Mouse (Mus musculus) myocyte (in vitro differentiated cells): Measurements from ENCODE around the gene Slc27a5. TPM values are rescaled to one million over a fixed set of nuclear protein-coding genes. Genes with fewer than 3 reads are reported as not detected.
A peak's percentile ranks its signal among the peaks of the same experiment; 100 is the strongest.

ENCODE experiments used
- H3K27me3 ChIP-seq: one replicate; pipeline ENCODE4 v1.6.1; 2011; ENCODE audit not compliant: control insufficient read depth, insufficient read depth, insufficient read length
- H3K36me3 ChIP-seq: one replicate; pipeline ENCODE4 v1.6.1; 2011; ENCODE audit not compliant: control insufficient read depth, insufficient read depth
- H3K4me2 ChIP-seq: one replicate; pipeline ENCODE4 v1.6.1; 2011; ENCODE audit warnings: low read depth, control low read depth
- H3K4me3 ChIP-seq: one replicate; pipeline ENCODE4 v1.5.1; 2011; ENCODE audit warnings: mild to moderate bottlenecking, control low read depth, moderate library complexity
- H3K79me2 ChIP-seq: one replicate; pipeline ENCODE4 v1.6.1; 2011; ENCODE audit not compliant: control insufficient read depth, insufficient read depth
- H3ac ChIP-seq: one replicate; pipeline ENCODE4 v1.6.1; 2011; ENCODE audit not compliant: control insufficient read depth, insufficient read length
- CEBPB ChIP-seq: IDR thresholded peaks from 2 replicates; pipeline ENCODE4 v1.6.1; 2011; ENCODE audit warnings: mild to moderate bottlenecking, moderate library complexity; ENCODE audit not compliant: poor library complexity, insufficient read depth, severe bottlenecking
- E2F4 ChIP-seq: IDR thresholded peaks from one replicate; pipeline ENCODE4 v1.6.1; 2011; ENCODE audit warnings: mild to moderate bottlenecking, control low read depth, moderate library complexity; ENCODE audit not compliant: insufficient read depth
- MAX ChIP-seq: IDR thresholded peaks from one replicate; pipeline ENCODE4 v1.6.1; 2011; ENCODE audit warnings: low read depth, mild to moderate bottlenecking, control low read depth
- MYOD1 ChIP-seq, 3 experiments: IDR thresholded peaks; one replicate each; pipeline ENCODE4 v1.6.1; 2011; ENCODE audit warnings: control low read depth in 2 of 3, low read depth in 2 of 3, mild to moderate bottlenecking in 2 of 3, moderate library complexity in 1 of 3; ENCODE audit not compliant: insufficient read length in 2 of 3, control insufficient read depth in 1 of 3
- MYOG ChIP-seq, 3 experiments: IDR thresholded peaks; one replicate each; pipeline ENCODE4 v1.6.1; 2011; ENCODE audit warnings: control low read depth in 2 of 3, low read depth in 2 of 3, mild to moderate bottlenecking in 2 of 3; ENCODE audit not compliant: insufficient read length in 2 of 3, control insufficient read depth in 1 of 3, insufficient read depth in 1 of 3
- POLR2A ChIP-seq: IDR thresholded peaks from one replicate; pipeline ENCODE4 v1.6.1; 2011; ENCODE audit warnings: low read depth, mild to moderate bottlenecking, control low read depth, moderate library complexity; ENCODE audit not compliant: insufficient read length
- POLR2AphosphoS2 ChIP-seq: IDR thresholded peaks from one replicate; pipeline ENCODE4 v1.6.1; 2011; ENCODE audit warnings: low read depth, control low read depth; ENCODE audit not compliant: insufficient read length
- REST ChIP-seq: IDR thresholded peaks from one replicate; pipeline ENCODE4 v1.6.1; 2011; ENCODE audit warnings: mild to moderate bottlenecking, control low read depth, moderate library complexity; ENCODE audit not compliant: insufficient read depth, insufficient read length
- SRF ChIP-seq: IDR thresholded peaks from one replicate; pipeline ENCODE4 v1.6.1; 2011; ENCODE audit warnings: low read depth; ENCODE audit not compliant: control insufficient read depth, insufficient read length
- TCF12 ChIP-seq: IDR thresholded peaks from one replicate; pipeline ENCODE4 v1.6.1; 2011; ENCODE audit warnings: mild to moderate bottlenecking, control low read depth; ENCODE audit not compliant: poor library complexity, insufficient read depth, severe bottlenecking
- TCF3 ChIP-seq: IDR thresholded peaks from one replicate; pipeline ENCODE4 v1.6.1; 2011; ENCODE audit warnings: low read depth, control low read depth; ENCODE audit not compliant: insufficient read length
- USF1 ChIP-seq: IDR thresholded peaks from one replicate; pipeline ENCODE4 v1.6.1; 2011; ENCODE audit warnings: low read depth, mild to moderate bottlenecking, control low read depth, moderate library complexity
- polyA plus RNA-seq: library from polyadenylated mRNA; unstranded; fragments of >200 nt; fragmentation: generic; extraction: Trizol; gene quantifications from one replicate; pipeline ENCODE4 v1.2.1, GENCODE M21; 2012; ENCODE audit warnings: missing spikeins

Slc27a5 gene
- polyA plus RNA-seq, 1 experiment: not detected

DNA sequence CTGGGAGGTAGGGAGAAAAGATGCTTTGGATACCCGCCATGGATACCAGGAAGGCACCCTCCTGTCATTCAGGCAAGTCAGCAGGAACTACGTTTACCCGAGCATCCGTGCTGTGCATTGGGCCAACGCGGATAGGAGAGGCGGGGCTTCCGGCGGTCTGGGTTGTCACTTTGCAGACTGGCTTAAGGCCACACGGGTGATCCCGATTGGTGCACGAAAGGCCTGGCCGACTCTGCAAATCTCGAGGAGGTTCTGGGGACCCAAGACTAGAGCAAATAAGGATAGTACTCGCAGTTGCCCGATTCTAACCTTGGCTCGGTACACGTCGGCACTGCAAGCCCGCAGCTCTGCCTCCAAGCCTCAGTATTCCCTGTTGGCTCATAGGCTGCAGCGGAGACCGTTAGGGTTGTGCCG is 32.3 kb downstream of the Slc27a5 start, which contains the start of gene Zfp324:
Gene Zfp324, plus strand, starts transcription at position 161 of the 414 bp plus-strand sequence.
- H3K4me3 ChIP-seq: peak within 1 kb of the TSS; percentile 88
- no peaks in the 10 kb centered on the region for H3K36me3 ChIP-seq
- peak within 1 kb of the TSS; percentile 9 for H3ac ChIP-seq
- peaks cover 5% of the 10 kb centered on the region for H3K79me2 ChIP-seq
- no peaks in the 10 kb centered on the region for H3K27me3 ChIP-seq
- H3K4me2 ChIP-seq: peak within 1 kb of the TSS; percentile 96
- TF ChIP-seq E2F4 (no peak), MAX (no peak), USF1 (no peak), TCF3 (no peak), MYOG (IDR thresholded peaks at IDR 0.05; ENCODE audit: control insufficient read depth in 1 of 3, insufficient read depth in 1 of 3, insufficient read length in 2 of 3, low read depth in 2 of 3) (no peak), REST (no peak), MYOD1 (IDR thresholded peaks at IDR 0.05; ENCODE audit: control insufficient read depth in 1 of 3, insufficient read length in 2 of 3, low read depth in 2 of 3) (no peak), POLR2A (peak; percentile 75), CEBPB (no peak), POLR2AphosphoS2 (peak; percentile 69), SRF (no peak)

DNA sequence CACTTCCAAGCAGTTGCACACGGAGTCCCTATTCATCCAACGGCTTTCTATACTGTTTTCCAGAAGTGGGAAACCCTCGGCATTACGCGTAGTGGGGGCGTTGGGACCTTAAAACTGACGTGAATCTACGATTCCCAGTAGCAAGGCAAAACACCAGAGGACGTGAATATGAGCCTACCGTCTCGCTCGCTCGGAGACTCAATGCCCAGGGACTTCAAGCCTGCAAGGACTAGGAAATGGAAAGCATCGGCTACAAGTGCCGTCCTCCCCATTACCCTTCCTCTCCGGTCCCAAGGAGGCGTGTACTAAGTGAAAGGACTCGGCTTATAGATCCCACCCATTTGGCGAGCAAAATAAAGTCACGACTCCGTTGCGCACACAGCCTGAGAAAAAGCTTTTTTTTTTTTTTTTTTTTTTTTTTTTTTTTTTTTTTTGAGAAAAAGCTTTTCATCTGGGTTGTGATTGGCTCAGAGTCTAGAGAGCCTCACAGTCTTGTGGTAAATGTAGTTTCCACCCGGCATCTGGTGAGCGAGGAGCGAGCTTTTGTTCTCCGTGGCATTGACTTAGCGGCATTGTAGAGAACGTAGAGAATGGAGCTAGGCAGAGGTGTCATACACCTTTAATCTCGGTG is 36.4 kb downstream of the Slc27a5 start:
- no peak for TF ChIP-seq MAX
- no peak for TF ChIP-seq TCF3
- TF ChIP-seq POLR2A: peak; percentile 11
- no peak for TF ChIP-seq CEBPB
- no peak for TF ChIP-seq USF1
- Histone ChIP-seq H3K4me3 (peak overlapping the region; percentile 47), H3K79me2 (no peaks in the 10 kb centered on the region), H3ac (peak overlapping the region; percentile 31), H3K4me2 (peak overlapping the region; percentile 93), H3K27me3 (no peaks in the 10 kb centered on the region), H3K36me3 (no peaks in the 10 kb centered on the region)

DNA sequence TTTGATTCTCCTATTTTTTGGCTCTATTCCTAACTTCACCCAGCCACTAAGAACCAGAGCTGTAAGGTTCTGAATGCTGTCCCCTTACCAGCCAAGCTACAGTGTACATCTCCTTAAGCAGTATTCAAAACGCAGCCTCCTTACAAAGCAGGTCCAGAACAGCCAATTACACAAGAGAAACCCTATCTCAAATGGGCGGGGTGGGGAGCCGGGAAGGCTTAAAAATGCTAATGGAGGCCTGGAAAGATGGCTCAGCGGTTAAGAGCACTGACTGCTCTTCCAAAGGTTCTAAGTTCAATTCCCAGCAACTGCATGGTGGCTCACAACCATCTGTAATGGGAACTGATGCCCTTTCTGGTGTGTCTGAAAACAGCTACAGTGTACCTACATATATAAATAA is 38.3 kb downstream of the Slc27a5 start:
- no peak for TF ChIP-seq MYOG (IDR thresholded peaks at IDR 0.05; ENCODE audit: control insufficient read depth in 1 of 3, insufficient read depth in 1 of 3, insufficient read length in 2 of 3, low read depth in 2 of 3)
- no peak for TF ChIP-seq MAX
- no peak for TF ChIP-seq MYOD1 (IDR thresholded peaks at IDR 0.05; ENCODE audit: control insufficient read depth in 1 of 3, insufficient read length in 2 of 3, low read depth in 2 of 3)
- TF ChIP-seq POLR2AphosphoS2: no peak
- no peak for TF ChIP-seq TCF3
- no peak for TF ChIP-seq E2F4
- no peak for TF ChIP-seq POLR2A
- no peak for TF ChIP-seq REST
- no peak for TF ChIP-seq SRF
- Histone ChIP-seq H3K27me3 (no peaks in the 10 kb centered on the region), H3K79me2 (no peaks in the 10 kb centered on the region)

DNA sequence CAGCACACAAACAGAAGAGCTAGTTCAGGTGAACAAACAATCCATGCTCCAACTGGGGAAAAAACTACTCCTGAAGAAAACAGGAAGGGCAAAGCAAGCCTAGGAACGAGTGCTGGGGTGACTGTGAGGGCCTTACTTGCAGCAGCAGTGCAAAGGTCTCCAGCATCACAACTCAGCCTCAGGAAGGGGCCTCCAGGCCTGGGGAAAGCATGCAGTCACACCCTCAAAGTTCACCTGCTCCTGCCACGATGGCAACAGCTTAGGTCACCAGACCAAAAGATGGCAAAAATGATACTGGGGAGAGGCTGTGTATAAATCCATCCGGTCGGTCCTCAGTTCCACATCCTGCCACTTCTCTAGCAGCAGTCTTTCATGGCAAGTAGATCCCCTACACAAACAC is 39.0 kb downstream of the Slc27a5 start:
- no peak for TF ChIP-seq MYOG (IDR thresholded peaks at IDR 0.05; ENCODE audit: control insufficient read depth in 1 of 3, insufficient read depth in 1 of 3, insufficient read length in 2 of 3, low read depth in 2 of 3)
- TF ChIP-seq USF1: no peak
- TF ChIP-seq MYOD1 (IDR thresholded peaks at IDR 0.05; ENCODE audit: control insufficient read depth in 1 of 3, insufficient read length in 2 of 3, low read depth in 2 of 3): no peak
- TF ChIP-seq POLR2AphosphoS2: no peak
- no peak for TF ChIP-seq MAX
- no peak for TF ChIP-seq TCF3
- TF ChIP-seq CEBPB: no peak
- no peak for TF ChIP-seq TCF12
- no peak for TF ChIP-seq E2F4
- TF ChIP-seq REST: no peak
- no peak for TF ChIP-seq POLR2A
- TF ChIP-seq SRF: no peak
- no peak overlapping the region for H3ac ChIP-seq
- no peak overlapping the region for H3K4me3 ChIP-seq
- H3K36me3 ChIP-seq: no peaks in the 10 kb centered on the region
- H3K27me3 ChIP-seq: no peaks in the 10 kb centered on the region
- no peaks in the 10 kb centered on the region for H3K79me2 ChIP-seq
- no peak overlapping the region for H3K4me2 ChIP-seq

More for the DNA sequence above, 38.3 kb downstream of the Slc27a5 start:
- Histone ChIP-seq H3ac (no peak overlapping the region), H3K4me3 (no peak overlapping the region), H3K36me3 (no peaks in the 10 kb centered on the region), H3K4me2 (no peak overlapping the region)

DNA sequence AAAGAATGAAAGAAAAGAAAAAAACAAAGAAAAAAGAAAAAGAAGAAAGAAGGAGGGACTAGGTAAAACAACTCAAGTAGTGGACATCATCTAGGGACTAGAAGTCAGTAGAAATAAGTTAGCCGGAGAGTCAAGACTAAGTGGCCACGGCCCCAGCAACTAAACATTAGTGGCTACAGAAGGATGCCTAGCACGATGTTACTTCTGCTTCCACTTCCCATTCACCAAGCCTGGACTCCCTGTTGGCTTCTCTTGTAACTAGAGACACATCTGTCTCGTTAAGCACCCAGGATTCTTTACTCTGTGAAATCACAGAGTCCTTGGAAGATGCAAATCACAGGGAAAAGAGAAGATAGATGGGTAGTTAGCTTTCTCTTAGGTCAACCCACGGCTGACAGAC is 40.5 kb downstream of the Slc27a5 start:
- Histone ChIP-seq H3K4me2 (peak overlapping the region; percentile 44), H3K36me3 (no peaks in the 10 kb centered on the region)
- TF ChIP-seq USF1 (no peak), POLR2AphosphoS2 (no peak), TCF3 (no peak), E2F4 (no peak), POLR2A (no peak), MAX (no peak), SRF (no peak)

More for the DNA sequence above, 40.5 kb downstream of the Slc27a5 start:
- no peak overlapping the region for H3ac ChIP-seq
- H3K4me3 ChIP-seq: no peak overlapping the region
- H3K27me3 ChIP-seq: no peaks in the 10 kb centered on the region
- H3K79me2 ChIP-seq: no peaks in the 10 kb centered on the region
